Mouse (Mus musculus) heart, postnatal 0 days (tissue): ENCODE measurements around the gene Hs2st1.

Experiments used
- CTCF ChIP-seq: IDR thresholded peaks from 2 replicates; pipeline ENCODE4 v1.5.1; 2016; ENCODE audit warnings: antibody characterized with exemption, control low read depth, low read depth
- EP300 ChIP-seq: IDR thresholded peaks from 2 replicates; pipeline ENCODE4 v1.6.1; 2016; ENCODE audit warnings: antibody characterized with exemption, low read depth

GRCm38 (mm10) chr3:144459285-144459697 is 110.7 kb downstream of the Hs2st1 start:
- TF ChIP-seq CTCF: no peak
- TF ChIP-seq EP300: no peak
